Mouse (Mus musculus) CD4-positive, CD25-positive, alpha-beta regulatory T cell, adult 2 months (primary cell): ENCODE results near the gene Tecta.

ENCODE experiments used
- DNase-seq: peaks from one replicate; pipeline ENCODE4 v3.0.0-alpha.2; 2012; ENCODE audit warnings: low read depth, low spot score

Gene Tecta

GRCm38 (mm10) chr9:42321442-42321841, 78.3 kb downstream of the Tecta start:
- DNase-seq = no peak

- no peak for DNase-seq
Measured at GRCm38 (mm10) chr9:42320616-42321015, 79.1 kb downstream of the Tecta start.

- DNase-seq = no peak
Measured at GRCm38 (mm10) chr9:42318455-42318987, 81.2 kb downstream of the Tecta start.

GRCm38 (mm10) chr9:42317337-42317736, 82.4 kb downstream of the Tecta start:
- no peak for DNase-seq

GRCm38 (mm10) chr9:42315816-42316215, 83.9 kb downstream of the Tecta start:
- DNase-seq = no peak

GRCm38 (mm10) chr9:42314959-42315358, 84.8 kb downstream of the Tecta start:
- peak; percentile 32 for DNase-seq

GRCm38 (mm10) chr9:42314388-42314787, 85.3 kb downstream of the Tecta start:
- DNase-seq = no peak

GRCm38 (mm10) chr9:42313872-42314271, 85.9 kb downstream of the Tecta start:
- DNase-seq = peak; percentile 50

- no peak for DNase-seq
Measured at GRCm38 (mm10) chr9:42311311-42311710, 88.4 kb downstream of the Tecta start.

GRCm38 (mm10) chr9:42303894-42304293, 95.8 kb downstream of the Tecta start:
- DNase-seq = no peak

GRCm38 (mm10) chr9:42301082-42301633, 98.6 kb downstream of the Tecta start:
- no peak for DNase-seq

- DNase-seq = no peak
Measured at GRCm38 (mm10) chr9:42296297-42296922, 103.3 kb downstream of the Tecta start.

- no peak for DNase-seq
Measured at GRCm38 (mm10) chr9:42294131-42294530, 105.6 kb downstream of the Tecta start.

GRCm38 (mm10) chr9:42293596-42293995, 106.1 kb downstream of the Tecta start:
- no peak for DNase-seq

- DNase-seq = no peak
Measured at GRCm38 (mm10) chr9:42293051-42293450, 106.7 kb downstream of the Tecta start.

GRCm38 (mm10) chr9:42279676-42280075, 120.1 kb downstream of the Tecta start:
- DNase-seq = no peak
